Mouse (Mus musculus): Measurements from ENCODE around the gene Traf3. TPM values are rescaled to one million over a fixed set of nuclear protein-coding genes. Genes with fewer than 3 reads are reported as not detected.

The Traf3 gene
- polyA plus RNA-seq, 1 experiment from 2014 or later, result 22.1 TPM

- Histone ChIP-seq H3K27ac (ENCODE audit: low read depth, low read length) (no peak within 1 kb of the TSS), H3K4me1 (ENCODE audit: control insufficient read depth, insufficient read depth, low read length) (peaks cover 18% of the 10 kb centered on the region), H3K4me3 (ENCODE audit: low read depth, low read length) (no peak within 1 kb of the TSS), H3K9ac (replicated peaks; ENCODE audit: low read depth, low read length) (no peak within 1 kb of the TSS), H3K27me3 (ENCODE audit: control insufficient read depth, insufficient read depth, low read length) (peaks cover 52% of the 10 kb centered on the region), H3K4me2 (ENCODE audit: low read depth, low read length) (no peak within 1 kb of the TSS), H3K36me3 (ENCODE audit: control insufficient read depth, insufficient read depth, low read length) (no peaks in the 10 kb centered on the region), H3K9me3 (ENCODE audit: control insufficient read depth, low read length) (no peaks in the 10 kb centered on the region)
- WGBS, result 40% methylated on average over 25 of the region's 25 CpGs
- no peak for ATAC-seq (ENCODE audit: low read depth)
Measured at GRCm38 (mm10) chr12:111270629-111271277, 104.6 kb downstream of the Traf3 start, which contains the start of gene Amn. Gene Amn (plus strand): TSS chr12:111271095.

- H3K27me3 ChIP-seq (ENCODE audit: control insufficient read depth, insufficient read depth, low read length), result peaks cover 59% of the 10 kb centered on the region
- ATAC-seq (ENCODE audit: low read depth), result no peak
- H3K27ac ChIP-seq (ENCODE audit: low read depth, low read length), result no peak overlapping the region
- no peak overlapping the region for H3K4me2 ChIP-seq (ENCODE audit: low read depth, low read length)
- peaks cover 18% of the 10 kb centered on the region for H3K4me1 ChIP-seq (ENCODE audit: control insufficient read depth, insufficient read depth, low read length)
- WGBS, result 9% methylated on average over 26 of the region's 28 CpGs
- no peaks in the 10 kb centered on the region for H3K9me3 ChIP-seq (ENCODE audit: control insufficient read depth, low read length)
- no peak overlapping the region for H3K9ac ChIP-seq (replicated peaks; ENCODE audit: low read depth, low read length)
- H3K4me3 ChIP-seq (ENCODE audit: low read depth, low read length), result no peak overlapping the region
- no peaks in the 10 kb centered on the region for H3K36me3 ChIP-seq (ENCODE audit: control insufficient read depth, insufficient read depth, low read length)
Measured at GRCm38 (mm10) chr12:111271406-111271805, 105.2 kb downstream of the Traf3 start.

GRCm38 (mm10) chr12:111271966-111272365, 105.8 kb downstream of the Traf3 start:
- Histone ChIP-seq H3K4me3 (ENCODE audit: low read depth, low read length) (no peak overlapping the region), H3K4me1 (ENCODE audit: control insufficient read depth, insufficient read depth, low read length) (peaks cover 18% of the 10 kb centered on the region), H3K27me3 (ENCODE audit: control insufficient read depth, insufficient read depth, low read length) (peaks cover 65% of the 10 kb centered on the region), H3K27ac (ENCODE audit: low read depth, low read length) (no peak overlapping the region), H3K36me3 (ENCODE audit: control insufficient read depth, insufficient read depth, low read length) (no peaks in the 10 kb centered on the region), H3K9ac (replicated peaks; ENCODE audit: low read depth, low read length) (no peak overlapping the region), H3K9me3 (ENCODE audit: control insufficient read depth, low read length) (no peaks in the 10 kb centered on the region), H3K4me2 (ENCODE audit: low read depth, low read length) (no peak overlapping the region)
- 18% methylated on average over 8 of the region's 8 CpGs for WGBS
- ATAC-seq (ENCODE audit: low read depth), result no peak

DNA sequence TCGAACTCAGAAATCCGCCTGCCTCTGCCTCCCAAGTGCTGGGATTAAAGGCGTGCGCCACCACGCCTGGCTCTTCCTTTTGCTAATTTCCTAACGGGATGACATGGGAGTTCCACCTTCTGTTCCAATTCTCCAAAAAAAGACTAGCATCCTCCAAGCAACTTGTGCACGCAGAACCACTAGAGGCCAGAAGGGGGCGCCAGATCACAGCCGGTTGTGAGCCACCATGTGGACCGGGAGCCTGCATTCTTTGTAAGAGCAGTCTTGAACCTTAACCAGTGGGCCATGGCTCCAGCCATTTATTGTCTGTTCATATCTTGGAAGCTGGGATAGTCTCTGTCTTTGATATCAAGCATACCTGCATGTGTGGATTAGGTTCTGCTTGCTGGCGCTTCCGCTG, 106.2 kb downstream of the Traf3 start:
- peaks cover 67% of the 10 kb centered on the region for H3K27me3 ChIP-seq (ENCODE audit: control insufficient read depth, insufficient read depth, low read length)
- peaks cover 18% of the 10 kb centered on the region for H3K4me1 ChIP-seq (ENCODE audit: control insufficient read depth, insufficient read depth, low read length)
- H3K4me2 ChIP-seq (ENCODE audit: low read depth, low read length), result no peak overlapping the region
- no peak overlapping the region for H3K27ac ChIP-seq (ENCODE audit: low read depth, low read length)
- no peak for ATAC-seq (ENCODE audit: low read depth)
- no peak overlapping the region for H3K9ac ChIP-seq (replicated peaks; ENCODE audit: low read depth, low read length)
- no peaks in the 10 kb centered on the region for H3K36me3 ChIP-seq (ENCODE audit: control insufficient read depth, insufficient read depth, low read length)
- H3K9me3 ChIP-seq (ENCODE audit: control insufficient read depth, low read length), result no peaks in the 10 kb centered on the region
- 17% methylated on average over 12 of the region's 12 CpGs for WGBS
- no peak overlapping the region for H3K4me3 ChIP-seq (ENCODE audit: low read depth, low read length)

- peak overlapping the region; percentile 72 for H3K4me2 ChIP-seq (ENCODE audit: low read depth, low read length)
- H3K4me3 ChIP-seq (ENCODE audit: low read depth, low read length), result peak overlapping the region; percentile 41
- peak overlapping the region; percentile 51; the same call in 1 of the 2 replicates for H3K9ac ChIP-seq (replicated peaks; ENCODE audit: low read depth, low read length)
- peaks cover 67% of the 10 kb centered on the region for H3K27me3 ChIP-seq (ENCODE audit: control insufficient read depth, insufficient read depth, low read length)
- no peaks in the 10 kb centered on the region for H3K36me3 ChIP-seq (ENCODE audit: control insufficient read depth, insufficient read depth, low read length)
- ATAC-seq (ENCODE audit: low read depth), result 0 out of 2 replicates have a peak, but pooled peaks have one; percentile 15
- no peak overlapping the region for H3K27ac ChIP-seq (ENCODE audit: low read depth, low read length)
- 3% methylated on average over 24 of the region's 28 CpGs for whole genome bisulfite sequencing
- H3K4me1 ChIP-seq (ENCODE audit: control insufficient read depth, insufficient read depth, low read length), result peaks cover 18% of the 10 kb centered on the region
- 0 out of 2 replicates have a peak, but pooled peaks cover 3% of the 10 kb centered on the region for H3K9me3 ChIP-seq (ENCODE audit: control insufficient read depth, low read length)
Measured at GRCm38 (mm10) chr12:111274006-111274405, 107.8 kb downstream of the Traf3 start.

DNA sequence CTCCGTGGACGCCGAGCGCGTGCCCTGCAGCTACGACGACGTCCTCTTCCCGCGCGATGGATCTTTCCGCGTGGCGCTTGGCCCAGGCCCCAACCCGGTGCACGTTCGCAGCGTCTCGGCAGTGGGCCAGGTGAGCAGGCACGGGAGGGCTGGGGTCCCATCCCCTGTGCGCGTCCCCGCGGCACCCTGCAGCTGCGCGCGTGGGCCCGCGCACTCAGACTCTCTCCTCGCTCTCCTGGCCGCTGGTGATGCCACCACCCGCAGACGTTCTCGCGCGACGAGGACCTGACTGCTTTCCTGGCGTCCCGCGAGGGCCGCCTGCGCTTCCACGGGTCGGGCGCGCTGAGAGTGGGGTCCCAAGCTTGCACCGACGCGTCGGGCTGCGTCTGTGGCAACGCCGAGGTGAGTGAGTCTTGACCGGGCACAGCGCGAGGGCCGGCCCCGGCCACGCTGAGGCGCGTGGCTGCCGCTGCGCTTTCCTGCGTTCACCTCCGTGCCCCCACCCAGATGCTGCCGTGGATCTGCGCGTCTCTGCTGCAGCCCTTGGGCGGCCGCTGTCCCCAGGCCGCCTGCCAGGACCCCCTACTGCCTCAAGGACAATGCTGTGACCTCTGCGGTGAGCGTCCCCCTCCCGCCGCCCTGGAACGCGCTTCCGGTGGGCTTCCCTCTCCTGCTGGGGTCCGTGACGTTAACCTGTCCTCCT, 108.4 kb downstream of the Traf3 start:
- Histone ChIP-seq H3K4me3 (ENCODE audit: low read depth, low read length) (peak overlapping the region; percentile 41), H3K4me1 (ENCODE audit: control insufficient read depth, insufficient read depth, low read length) (peaks cover 18% of the 10 kb centered on the region), H3K9me3 (ENCODE audit: control insufficient read depth, low read length) (0 out of 2 replicates have a peak, but pooled peaks cover 3% of the 10 kb centered on the region), H3K36me3 (ENCODE audit: control insufficient read depth, insufficient read depth, low read length) (no peaks in the 10 kb centered on the region), H3K27me3 (ENCODE audit: control insufficient read depth, insufficient read depth, low read length) (peaks cover 64% of the 10 kb centered on the region), H3K27ac (ENCODE audit: low read depth, low read length) (no peak overlapping the region), H3K4me2 (ENCODE audit: low read depth, low read length) (peak overlapping the region; percentile 72), H3K9ac (replicated peaks; ENCODE audit: low read depth, low read length) (peak overlapping the region; percentile 51)
- peak; percentile 22; the same call in 1 of the 2 replicates for ATAC-seq (ENCODE audit: low read depth)
- WGBS, result 4% methylated on average over 79 of the region's 80 CpGs

- Histone ChIP-seq H3K36me3 (ENCODE audit: control insufficient read depth, insufficient read depth, low read length) (no peaks in the 10 kb centered on the region), H3K4me1 (ENCODE audit: control insufficient read depth, insufficient read depth, low read length) (peaks cover 18% of the 10 kb centered on the region), H3K9me3 (ENCODE audit: control insufficient read depth, low read length) (0 out of 2 replicates have a peak, but pooled peaks cover 3% of the 10 kb centered on the region), H3K27me3 (ENCODE audit: control insufficient read depth, insufficient read depth, low read length) (peaks cover 59% of the 10 kb centered on the region), H3K4me2 (ENCODE audit: low read depth, low read length) (peak overlapping the region; percentile 72), H3K4me3 (ENCODE audit: low read depth, low read length) (peak overlapping the region; percentile 41), H3K27ac (ENCODE audit: low read depth, low read length) (no peak overlapping the region), H3K9ac (replicated peaks; ENCODE audit: low read depth, low read length) (peak overlapping the region; percentile 51)
- no peak; the same call in 1 of the 2 replicates for ATAC-seq (ENCODE audit: low read depth)
- 2% methylated on average over 58 of the region's 58 CpGs for WGBS
Measured at GRCm38 (mm10) chr12:111275150-111275841, 109.1 kb downstream of the Traf3 start.

- H3K4me1 ChIP-seq (ENCODE audit: control insufficient read depth, insufficient read depth, low read length), result peaks cover 18% of the 10 kb centered on the region
- no peak overlapping the region for H3K27ac ChIP-seq (ENCODE audit: low read depth, low read length)
- H3K36me3 ChIP-seq (ENCODE audit: control insufficient read depth, insufficient read depth, low read length), result no peaks in the 10 kb centered on the region
- no peak overlapping the region for H3K9ac ChIP-seq (replicated peaks; ENCODE audit: low read depth, low read length)
- WGBS, result 50% methylated on average over 6 of the region's 6 CpGs
- 0 out of 2 replicates have a peak, but pooled peaks cover 3% of the 10 kb centered on the region for H3K9me3 ChIP-seq (ENCODE audit: control insufficient read depth, low read length)
- peaks cover 48% of the 10 kb centered on the region for H3K27me3 ChIP-seq (ENCODE audit: control insufficient read depth, insufficient read depth, low read length)
- no peak for ATAC-seq (ENCODE audit: low read depth)
- no peak overlapping the region for H3K4me2 ChIP-seq (ENCODE audit: low read depth, low read length)
- no peak overlapping the region for H3K4me3 ChIP-seq (ENCODE audit: low read depth, low read length)
Measured at GRCm38 (mm10) chr12:111276371-111276770, 110.2 kb downstream of the Traf3 start.

Data from neural tube, embryonic 14.5 days (tissue).